Mouse (Mus musculus): ENCODE data around the gene D430042O09Rik. TPM values are rescaled to one million over a fixed set of nuclear protein-coding genes. Genes with fewer than 3 reads are reported as not detected.
"Not testable (repeated sequence)": the region's sequence is repeated elsewhere in the genome, so short reads cannot be mapped to it uniquely, and the experiment has no call there.

Gene D430042O09Rik
- polyA plus RNA-seq, 1 experiment from 2014 or later, result 7.9 TPM

- no peaks in the 10 kb centered on the region for H3K27me3 ChIP-seq (ENCODE audit: control insufficient read depth, insufficient read depth, low read length)
- H3K4me3 ChIP-seq (ENCODE audit: low read depth, low read length), result no peak overlapping the region
- H3K27ac ChIP-seq (ENCODE audit: low read depth, low read length), result no peak overlapping the region
- ATAC-seq (ENCODE audit: low FRiP score), result no peak
- H3K36me3 ChIP-seq (ENCODE audit: control insufficient read depth, insufficient read depth, low read length), result peaks cover 40% of the 10 kb centered on the region
- DNase-seq (ENCODE audit: low spot score, missing footprints), result no peak
- H3K9ac ChIP-seq (ENCODE audit: low read length), result no peak overlapping the region
- peaks cover 20% of the 10 kb centered on the region for H3K4me1 ChIP-seq (ENCODE audit: control insufficient read depth, insufficient read depth, low read length)
- no peak overlapping the region for H3K4me2 ChIP-seq
- H3K9me3 ChIP-seq (ENCODE audit: control insufficient read depth, low read length), result peaks cover 10% of the 10 kb centered on the region
- 100% methylated on average over 1 of the region's 1 CpGs for WGBS
Observed at GRCm38 (mm10) chr7:125702791-125703190, 4.9 kb upstream of the D430042O09Rik start.

- peak overlapping the region; percentile 57 for H3K4me3 ChIP-seq (ENCODE audit: low read depth, low read length)
- H3K36me3 ChIP-seq (ENCODE audit: control insufficient read depth, insufficient read depth, low read length), result peaks cover 7% of the 10 kb centered on the region; the same call in 1 of the 2 replicates
- H3K4me2 ChIP-seq, result peak overlapping the region; percentile 59
- H3K4me1 ChIP-seq (ENCODE audit: control insufficient read depth, insufficient read depth, low read length), result peaks cover 27% of the 10 kb centered on the region
- peak overlapping the region; percentile 93 for H3K9ac ChIP-seq (ENCODE audit: low read length)
- peak overlapping the region; percentile 81 for H3K27ac ChIP-seq (ENCODE audit: low read depth, low read length)
- peak; percentile 97 for DNase-seq (ENCODE audit: low spot score, missing footprints)
- 0% methylated on average over 24 of the region's 24 CpGs for WGBS
- H3K27me3 ChIP-seq (ENCODE audit: control insufficient read depth, insufficient read depth, low read length), result no peaks in the 10 kb centered on the region
- no peaks in the 10 kb centered on the region for H3K9me3 ChIP-seq (ENCODE audit: control insufficient read depth, low read length)
- ATAC-seq (ENCODE audit: low FRiP score), result peak; percentile 90
Observed at GRCm38 (mm10) chr7:125707186-125707585, 502 bp upstream of the D430042O09Rik start.

DNA sequence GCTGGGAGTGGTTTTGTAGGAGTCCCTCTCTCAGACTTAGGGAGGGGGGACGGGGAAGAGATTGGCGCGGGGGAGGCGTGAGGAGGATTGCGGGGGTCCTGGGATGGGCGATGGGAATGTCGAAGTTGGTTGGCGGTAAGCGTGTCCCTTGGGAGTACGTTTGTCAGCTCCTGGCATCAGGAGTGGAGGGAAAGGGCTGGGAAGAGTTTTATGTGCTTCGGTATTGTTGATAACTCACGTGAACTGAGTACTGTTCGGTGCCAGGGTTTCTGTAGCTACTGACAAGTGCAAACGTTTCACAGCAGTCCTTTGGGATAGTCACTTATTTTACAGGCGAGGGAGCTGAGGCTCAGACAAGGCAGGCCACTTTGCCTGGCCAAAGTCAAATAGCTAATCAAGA lies 412 bp downstream of the D430042O09Rik start:
- Histone ChIP-seq H3K9me3 (ENCODE audit: control insufficient read depth, low read length) (no peaks in the 10 kb centered on the region), H3K27ac (ENCODE audit: low read depth, low read length) (no peak overlapping the region), H3K27me3 (ENCODE audit: control insufficient read depth, insufficient read depth, low read length) (no peaks in the 10 kb centered on the region), H3K9ac (ENCODE audit: low read length) (peak overlapping the region; percentile 93), H3K4me1 (ENCODE audit: control insufficient read depth, insufficient read depth, low read length) (peaks cover 27% of the 10 kb centered on the region), H3K4me2 (peak overlapping the region; percentile 74), H3K4me3 (ENCODE audit: low read depth, low read length) (peak overlapping the region; percentile 57), H3K36me3 (ENCODE audit: control insufficient read depth, insufficient read depth, low read length) (peaks cover 2% of the 10 kb centered on the region; the same call in 1 of the 2 replicates)
- WGBS, result 1% methylated on average over 15 of the region's 15 CpGs
- ATAC-seq (ENCODE audit: low FRiP score) (no peak), DNase-seq (ENCODE audit: low spot score, missing footprints) (peak; percentile 85)

DNA sequence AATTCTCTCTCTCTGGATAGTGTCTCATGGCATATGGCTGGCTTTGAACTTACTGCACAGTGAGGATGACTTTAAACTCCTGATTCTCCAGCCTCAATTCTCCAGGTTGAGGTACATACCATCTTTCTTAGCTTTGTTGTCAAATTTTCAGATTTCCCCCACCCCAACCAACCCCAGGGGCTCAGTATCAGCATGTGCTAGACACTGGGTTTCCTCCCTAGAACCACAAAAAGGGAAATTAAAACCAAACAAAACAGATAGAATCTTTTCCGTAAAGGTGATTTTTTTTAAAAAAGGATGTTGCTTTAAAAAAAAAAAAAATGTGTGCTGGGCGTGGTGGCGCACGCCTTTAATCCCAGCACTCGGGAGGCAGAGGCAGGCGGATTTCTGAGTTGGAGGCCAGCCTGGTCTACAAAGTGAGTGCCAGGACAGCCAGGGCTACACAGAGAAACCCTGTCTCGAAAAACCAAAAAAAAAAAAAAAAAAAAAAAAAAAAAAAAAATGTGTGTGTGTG lies 5.9 kb downstream of the D430042O09Rik start:
- H3K4me3 ChIP-seq (ENCODE audit: low read depth, low read length); H3K36me3 ChIP-seq (ENCODE audit: control insufficient read depth, insufficient read depth, low read length); H3K9ac ChIP-seq (ENCODE audit: low read length); ATAC-seq (ENCODE audit: low FRiP score); H3K27me3 ChIP-seq (ENCODE audit: control insufficient read depth, insufficient read depth, low read length); DNase-seq (ENCODE audit: low spot score, missing footprints); H3K4me1 ChIP-seq (ENCODE audit: control insufficient read depth, insufficient read depth, low read length); H3K4me2 ChIP-seq; H3K27ac ChIP-seq (ENCODE audit: low read depth, low read length); H3K9me3 ChIP-seq (ENCODE audit: control insufficient read depth, low read length): not testable (repeated sequence)
- WGBS, result 90% methylated on average over 6 of the region's 7 CpGs

GRCm38 (mm10) chr7:125714803-125715202 lies 7.1 kb downstream of the D430042O09Rik start:
- ATAC-seq (ENCODE audit: low FRiP score), result no peak

GRCm38 (mm10) chr7:125716724-125717123 lies 9.0 kb downstream of the D430042O09Rik start:
- Histone ChIP-seq H3K36me3 (ENCODE audit: control insufficient read depth, insufficient read depth, low read length) (no peaks in the 10 kb centered on the region), H3K9ac (ENCODE audit: low read length) (no peak overlapping the region), H3K4me3 (ENCODE audit: low read depth, low read length) (no peak overlapping the region), H3K4me1 (ENCODE audit: control insufficient read depth, insufficient read depth, low read length) (no peaks in the 10 kb centered on the region), H3K27ac (ENCODE audit: low read depth, low read length) (no peak overlapping the region), H3K9me3 (ENCODE audit: control insufficient read depth, low read length) (no peaks in the 10 kb centered on the region), H3K4me2 (no peak overlapping the region), H3K27me3 (ENCODE audit: control insufficient read depth, insufficient read depth, low read length) (no peaks in the 10 kb centered on the region)
- ATAC-seq (ENCODE audit: low FRiP score), result no peak
- whole genome bisulfite sequencing, result 63% methylated on average over 2 of the region's 2 CpGs
- DNase-seq (ENCODE audit: low spot score, missing footprints), result no peak

More at GRCm38 (mm10) chr7:125714803-125715202, 7.1 kb downstream of the D430042O09Rik start:
- no peaks in the 10 kb centered on the region for H3K4me1 ChIP-seq (ENCODE audit: control insufficient read depth, insufficient read depth, low read length)
- no peak overlapping the region for H3K9ac ChIP-seq (ENCODE audit: low read length)
- no peak overlapping the region for H3K4me3 ChIP-seq (ENCODE audit: low read depth, low read length)
- no peaks in the 10 kb centered on the region for H3K27me3 ChIP-seq (ENCODE audit: control insufficient read depth, insufficient read depth, low read length)
- WGBS, result 86% methylated on average over 3 of the region's 3 CpGs
- H3K27ac ChIP-seq (ENCODE audit: low read depth, low read length), result no peak overlapping the region
- H3K4me2 ChIP-seq, result no peak overlapping the region
- no peak for DNase-seq (ENCODE audit: low spot score, missing footprints)
- H3K9me3 ChIP-seq (ENCODE audit: control insufficient read depth, low read length), result no peaks in the 10 kb centered on the region
- H3K36me3 ChIP-seq (ENCODE audit: control insufficient read depth, insufficient read depth, low read length), result no peaks in the 10 kb centered on the region

DNA sequence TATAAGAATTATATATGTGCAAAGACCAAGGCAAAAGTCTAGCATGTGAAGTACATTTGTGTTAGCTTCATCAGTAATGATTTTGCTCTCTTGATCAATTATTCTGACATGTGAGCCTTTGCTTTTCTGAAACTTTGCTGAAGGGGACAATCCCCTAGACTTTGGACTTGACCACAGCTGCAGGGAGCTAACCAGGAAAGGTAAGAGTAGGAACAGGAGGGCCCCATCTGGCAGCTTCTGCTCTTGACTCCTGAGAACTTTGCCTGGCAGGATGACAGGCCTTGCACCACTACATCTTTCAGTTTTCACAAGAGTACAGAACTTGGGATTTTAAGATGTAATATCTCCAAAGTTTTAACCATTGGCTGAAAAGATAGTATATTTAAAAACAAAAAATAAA lies 9.9 kb downstream of the D430042O09Rik start:
- Histone ChIP-seq H3K36me3 (ENCODE audit: control insufficient read depth, insufficient read depth, low read length) (no peaks in the 10 kb centered on the region), H3K27ac (ENCODE audit: low read depth, low read length) (no peak overlapping the region), H3K9ac (ENCODE audit: low read length) (no peak overlapping the region), H3K4me2 (no peak overlapping the region), H3K9me3 (ENCODE audit: control insufficient read depth, low read length) (no peaks in the 10 kb centered on the region), H3K27me3 (ENCODE audit: control insufficient read depth, insufficient read depth, low read length) (no peaks in the 10 kb centered on the region), H3K4me1 (ENCODE audit: control insufficient read depth, insufficient read depth, low read length) (no peaks in the 10 kb centered on the region), H3K4me3 (ENCODE audit: low read depth, low read length) (no peak overlapping the region)
- ATAC-seq (ENCODE audit: low FRiP score) (no peak), DNase-seq (ENCODE audit: low spot score, missing footprints) (no peak)

- H3K9me3 ChIP-seq (ENCODE audit: control insufficient read depth, low read length), result no peaks in the 10 kb centered on the region
- H3K27me3 ChIP-seq (ENCODE audit: control insufficient read depth, insufficient read depth, low read length), result no peaks in the 10 kb centered on the region
- H3K4me2 ChIP-seq, result no peak overlapping the region
- DNase-seq (ENCODE audit: low spot score, missing footprints), result no peak
- H3K4me1 ChIP-seq (ENCODE audit: control insufficient read depth, insufficient read depth, low read length), result no peaks in the 10 kb centered on the region
- 87% methylated on average over 5 of the region's 5 CpGs for WGBS
- H3K36me3 ChIP-seq (ENCODE audit: control insufficient read depth, insufficient read depth, low read length), result no peaks in the 10 kb centered on the region
- H3K9ac ChIP-seq (ENCODE audit: low read length), result no peak overlapping the region
- no peak overlapping the region for H3K27ac ChIP-seq (ENCODE audit: low read depth, low read length)
- ATAC-seq (ENCODE audit: low FRiP score), result no peak
- H3K4me3 ChIP-seq (ENCODE audit: low read depth, low read length), result no peak overlapping the region
Observed at GRCm38 (mm10) chr7:125720370-125720769, 12.7 kb downstream of the D430042O09Rik start.

DNA sequence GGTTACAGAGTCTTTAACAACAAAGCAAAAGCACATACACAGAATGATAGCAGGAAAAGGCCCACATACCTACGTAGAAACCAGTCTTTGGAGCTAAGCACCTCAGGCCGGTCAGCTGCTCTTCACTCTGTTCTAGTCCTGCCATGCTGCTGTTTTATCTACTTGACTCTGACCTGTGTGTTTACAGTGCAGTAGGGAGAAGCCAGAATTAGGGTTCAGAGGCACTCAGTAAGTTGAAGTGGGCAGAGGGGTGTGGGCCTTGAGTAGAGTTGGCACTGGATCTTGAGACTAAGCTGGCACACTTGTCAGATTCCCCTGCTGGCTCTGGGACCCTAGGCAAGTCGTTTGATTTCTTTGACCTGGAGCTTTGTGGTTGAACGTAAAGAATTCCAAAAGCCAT lies 13.3 kb downstream of the D430042O09Rik start:
- H3K9me3 ChIP-seq (ENCODE audit: control insufficient read depth, low read length), result no peaks in the 10 kb centered on the region
- H3K27ac ChIP-seq (ENCODE audit: low read depth, low read length), result no peak overlapping the region
- H3K9ac ChIP-seq (ENCODE audit: low read length), result no peak overlapping the region
- no peak overlapping the region for H3K4me3 ChIP-seq (ENCODE audit: low read depth, low read length)
- WGBS, result 87% methylated on average over 4 of the region's 4 CpGs
- no peak for DNase-seq (ENCODE audit: low spot score, missing footprints)
- no peaks in the 10 kb centered on the region for H3K27me3 ChIP-seq (ENCODE audit: control insufficient read depth, insufficient read depth, low read length)
- H3K4me2 ChIP-seq, result no peak overlapping the region
- ATAC-seq (ENCODE audit: low FRiP score), result no peak
- H3K4me1 ChIP-seq (ENCODE audit: control insufficient read depth, insufficient read depth, low read length), result no peaks in the 10 kb centered on the region
- H3K36me3 ChIP-seq (ENCODE audit: control insufficient read depth, insufficient read depth, low read length), result no peaks in the 10 kb centered on the region
